Mouse (Mus musculus) heart, adult 2 months (tissue): ENCODE measurements around the gene Amotl1.

Source experiments
- CTCF ChIP-seq: fragments of 200-600 bp; IDR thresholded peaks from 2 replicates; pipeline ENCODE4 v1.8.1; 2022; ENCODE audit warnings: antibody characterized with exemption, mild to moderate bottlenecking, moderate library complexity
- EP300 ChIP-seq: fragments of 200-500 bp; IDR thresholded peaks from 2 replicates; pipeline ENCODE4 v1.6.1; 2011; ENCODE audit warnings: low read depth, low read length, control low read depth; ENCODE audit not compliant: insufficient read depth
- POLR2A ChIP-seq: fragments of 200-500 bp; IDR thresholded peaks from 2 replicates; pipeline ENCODE4 v1.6.1; 2011; ENCODE audit warnings: mild to moderate bottlenecking, low read depth, low read length, control low read depth; ENCODE audit not compliant: insufficient read depth

- TF ChIP-seq CTCF (no peak), POLR2A (no peak), EP300 (no peak)
These were observed 21.2 kb upstream of the Amotl1 start for GRCm38 (mm10) chr9:14666071-14666470.
